Mouse (Mus musculus) heart, postnatal 25 days (tissue): ENCODE results near the gene Esp23. TPM values are rescaled to one million over a fixed set of nuclear protein-coding genes. Genes with fewer than 3 reads are reported as not detected.
"Not testable (repeated sequence)": the region's sequence is repeated elsewhere in the genome, so short reads cannot be mapped to it uniquely, and the experiment has no call there.

ENCODE experiments used
- DNase-seq: peaks from one replicate; pipeline ENCODE4 v3.0.0; 2022; ENCODE audit warnings: low spot score
- intact Hi-C: fragments of 180-260 bp; cut with DNase I; formaldehyde crosslinking; loops from one replicate; pipeline ENCODE4 v1.15.1; 2025
- total RNA-seq, 2 experiments: library from RNA; stranded (reverse); gene quantifications; 2 replicates each; pipeline ENCODE4 v1.2.3; 2021

The Esp23 gene
- total RNA-seq: not detected

- intact Hi-C loops: no loop called here
- DNase-seq: no peak
These were observed at the start of gene Esp23 for GRCm38 (mm10) chr17:39076937-39077336. Gene Esp23 (minus strand): TSS chr17:39077037.

GRCm38 (mm10) chr17:39107126-39107525 lies 30.3 kb upstream of the Esp23 start:
- intact Hi-C loops, DNase-seq: not testable (repeated sequence)

- intact Hi-C loops: no loop called here
- DNase-seq: no peak
These were observed 18.2 kb upstream of the Esp23 start, which contains the start of gene Esp22 for GRCm38 (mm10) chr17:39095034-39095433. Gene Esp22 (plus strand): TSS chr17:39095334.

GRCm38 (mm10) chr17:39063641-39064040 lies 13.2 kb downstream of the Esp23 start:
- intact Hi-C loops: no loop called here

GRCm38 (mm10) chr17:39043241-39043640 lies 33.6 kb downstream of the Esp23 start, which contains the start of gene Gm21903:
Gene Gm21903 (minus strand): TSS chr17:39043341.
- no peak for DNase-seq
- intact Hi-C loops: no loop called here

More at GRCm38 (mm10) chr17:39063641-39064040, 13.2 kb downstream of the Esp23 start:
- DNase-seq: no peak

GRCm38 (mm10) chr17:39036395-39036794 lies 40.4 kb downstream of the Esp23 start, which contains the start of gene Esp24:
Gene Esp24 (plus strand): TSS chr17:39036695.
- DNase-seq, intact Hi-C loops: not testable (repeated sequence)

Other genes starting within 250 kb of the Esp23 start
- not detected for gene Esp24, start 40.3 kb downstream of the Esp23 start, total RNA-seq
- not detected for gene Gm21903, start 33.7 kb downstream of the Esp23 start, total RNA-seq
- not detected for gene Esp22, start 18.3 kb upstream of the Esp23 start, total RNA-seq